Mouse (Mus musculus): Measurements from ENCODE around the gene Pgbd5. TPM values are rescaled to one million over a fixed set of nuclear protein-coding genes. Genes with fewer than 3 reads are reported as not detected.
A peak's percentile ranks its signal among the peaks of the same experiment; 100 is the strongest.

The Pgbd5 gene
- polyA plus RNA-seq, 1 experiment: not detected

DNA sequence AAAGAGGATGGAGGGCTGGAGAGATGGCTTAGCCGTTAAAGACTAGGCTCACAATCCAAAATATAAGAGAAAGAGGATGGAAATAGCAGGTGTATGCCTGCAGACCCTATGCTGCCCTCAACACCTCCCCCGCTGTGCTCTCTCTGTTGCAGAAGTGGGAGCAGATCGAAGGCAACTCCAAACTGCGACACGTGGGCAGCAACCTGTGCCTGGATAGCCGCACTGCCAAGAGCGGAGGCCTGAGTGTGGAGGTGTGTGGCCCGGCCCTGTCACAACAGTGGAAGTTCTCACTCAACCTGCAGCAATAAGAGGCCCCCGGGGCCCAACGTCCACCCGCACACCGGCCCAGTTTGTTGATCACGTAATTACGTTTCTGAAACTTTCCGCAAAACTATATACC, 96.3 kb downstream of the Pgbd5 start:
- no peaks in the 10 kb centered on the region for H3K79me2 ChIP-seq (ENCODE audit: control insufficient read depth, insufficient read depth)
- H3ac ChIP-seq (ENCODE audit: control insufficient read depth, insufficient read length, low read depth): no peak overlapping the region
- H3K4me3 ChIP-seq (ENCODE audit: insufficient read depth, poor library complexity, severe bottlenecking): no peak overlapping the region
- TF ChIP-seq USF1 (IDR thresholded peaks at IDR 0.05; ENCODE audit: low read depth) (no peak), MAX (IDR thresholded peaks at IDR 0.05) (no peak), MYOD1 (IDR thresholded peaks at IDR 0.05; ENCODE audit: control insufficient read depth, insufficient read length, low read depth) (no peak), CEBPB (IDR thresholded peaks at IDR 0.05; ENCODE audit: low read depth) (no peak), FOSL1 (IDR thresholded peaks at IDR 0.05; ENCODE audit: insufficient read depth, low read length, poor library complexity, severe bottlenecking) (no peak), CTCF (IDR thresholded peaks at IDR 0.05; ENCODE audit: control insufficient read depth, insufficient read depth, insufficient read length) (no peak), MYOG (IDR thresholded peaks at IDR 0.05; ENCODE audit: control insufficient read depth, extremely low read depth, insufficient read length) (no peak)
- peaks cover 40% of the 10 kb centered on the region for H3K36me3 ChIP-seq (ENCODE audit: control insufficient read depth, insufficient read depth)
- no peaks in the 10 kb centered on the region for H3K27me3 ChIP-seq (ENCODE audit: control insufficient read depth, insufficient read depth, insufficient read length)
- H3K79me3 ChIP-seq (ENCODE audit: low read depth): no peaks in the 10 kb centered on the region

DNA sequence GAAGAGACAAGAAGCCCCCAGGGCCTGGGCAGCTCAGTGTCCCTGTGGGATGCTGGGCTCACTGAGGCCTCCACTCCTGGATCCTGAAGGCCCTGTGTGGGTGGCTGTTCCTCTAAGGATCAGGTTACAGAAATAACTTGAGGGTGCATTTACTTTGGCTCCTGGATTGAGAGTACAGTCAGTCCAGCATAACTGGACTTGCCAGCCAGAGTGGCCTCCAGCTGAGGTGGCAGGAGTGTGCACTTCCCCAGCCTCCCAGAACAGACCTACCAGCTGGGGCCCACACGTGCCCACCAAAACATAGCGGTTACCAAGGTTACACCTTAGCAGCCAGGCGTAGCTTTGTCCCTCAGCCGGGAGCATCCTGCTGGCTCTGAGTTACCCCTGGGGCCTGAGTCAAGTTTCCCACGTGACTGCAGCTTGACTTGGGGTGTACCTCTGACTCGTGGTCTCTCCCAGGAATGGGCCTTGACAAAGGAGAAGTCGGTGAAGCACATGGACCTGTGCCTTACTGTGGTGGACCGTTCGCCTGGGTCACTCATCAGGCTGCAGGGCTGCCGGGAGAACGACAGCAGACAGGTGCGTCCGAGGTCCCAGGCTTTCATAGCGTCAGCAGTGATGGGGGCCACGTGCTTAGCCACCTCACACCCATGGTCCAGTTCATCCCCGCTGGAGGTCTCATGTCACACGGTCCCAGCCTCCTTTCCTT, 98.9 kb downstream of the Pgbd5 start:
- no peaks in the 10 kb centered on the region for H3K79me3 ChIP-seq (ENCODE audit: low read depth)
- no peaks in the 10 kb centered on the region for H3K79me2 ChIP-seq (ENCODE audit: control insufficient read depth, insufficient read depth)
- H3K27me3 ChIP-seq (ENCODE audit: control insufficient read depth, insufficient read depth, insufficient read length): no peaks in the 10 kb centered on the region
- TF ChIP-seq MYOD1 (IDR thresholded peaks at IDR 0.05; ENCODE audit: control insufficient read depth, insufficient read length, low read depth) (peak; percentile 94), USF1 (IDR thresholded peaks at IDR 0.05; ENCODE audit: low read depth) (peak; percentile 89), CTCF (IDR thresholded peaks at IDR 0.05; ENCODE audit: control insufficient read depth, insufficient read depth, insufficient read length) (no peak), MAX (IDR thresholded peaks at IDR 0.05) (peak; percentile 93)
- H3K36me3 ChIP-seq (ENCODE audit: control insufficient read depth, insufficient read depth): peaks cover 56% of the 10 kb centered on the region
- H3K4me3 ChIP-seq (ENCODE audit: insufficient read depth, poor library complexity, severe bottlenecking): no peak overlapping the region
- no peak overlapping the region for H3ac ChIP-seq (ENCODE audit: control insufficient read depth, insufficient read length, low read depth)

- Histone ChIP-seq H3ac (ENCODE audit: control insufficient read depth, insufficient read length, low read depth) (no peak overlapping the region), H3K36me3 (ENCODE audit: control insufficient read depth, insufficient read depth) (peaks cover 56% of the 10 kb centered on the region), H3K79me3 (ENCODE audit: low read depth) (no peaks in the 10 kb centered on the region), H3K79me2 (ENCODE audit: control insufficient read depth, insufficient read depth) (no peaks in the 10 kb centered on the region), H3K4me3 (ENCODE audit: insufficient read depth, poor library complexity, severe bottlenecking) (no peak overlapping the region), H3K27me3 (ENCODE audit: control insufficient read depth, insufficient read depth, insufficient read length) (no peaks in the 10 kb centered on the region)
- TF ChIP-seq MYOD1 (IDR thresholded peaks at IDR 0.05; ENCODE audit: control insufficient read depth, insufficient read length, low read depth) (peak; percentile 0), USF1 (IDR thresholded peaks at IDR 0.05; ENCODE audit: low read depth) (no peak), CTCF (IDR thresholded peaks at IDR 0.05; ENCODE audit: control insufficient read depth, insufficient read depth, insufficient read length) (no peak)
Measured at GRCm38 (mm10) chr8:124339742-124340141, 99.7 kb downstream of the Pgbd5 start.

GRCm38 (mm10) chr8:124336302-124336701, 103.2 kb downstream of the Pgbd5 start:
- TF ChIP-seq CEBPB (IDR thresholded peaks at IDR 0.05; ENCODE audit: low read depth): no peak
- peak; percentile 74 for TF ChIP-seq MYOD1 (IDR thresholded peaks at IDR 0.05; ENCODE audit: control insufficient read depth, insufficient read length, low read depth)
- no peak overlapping the region for H3K4me3 ChIP-seq (ENCODE audit: insufficient read depth, poor library complexity, severe bottlenecking)
- H3K27me3 ChIP-seq (ENCODE audit: control insufficient read depth, insufficient read depth, insufficient read length): no peaks in the 10 kb centered on the region
- H3K36me3 ChIP-seq (ENCODE audit: control insufficient read depth, insufficient read depth): peaks cover 52% of the 10 kb centered on the region
- H3K79me2 ChIP-seq (ENCODE audit: control insufficient read depth, insufficient read depth): no peaks in the 10 kb centered on the region
- no peaks in the 10 kb centered on the region for H3K79me3 ChIP-seq (ENCODE audit: low read depth)
- no peak overlapping the region for H3ac ChIP-seq (ENCODE audit: control insufficient read depth, insufficient read length, low read depth)

DNA sequence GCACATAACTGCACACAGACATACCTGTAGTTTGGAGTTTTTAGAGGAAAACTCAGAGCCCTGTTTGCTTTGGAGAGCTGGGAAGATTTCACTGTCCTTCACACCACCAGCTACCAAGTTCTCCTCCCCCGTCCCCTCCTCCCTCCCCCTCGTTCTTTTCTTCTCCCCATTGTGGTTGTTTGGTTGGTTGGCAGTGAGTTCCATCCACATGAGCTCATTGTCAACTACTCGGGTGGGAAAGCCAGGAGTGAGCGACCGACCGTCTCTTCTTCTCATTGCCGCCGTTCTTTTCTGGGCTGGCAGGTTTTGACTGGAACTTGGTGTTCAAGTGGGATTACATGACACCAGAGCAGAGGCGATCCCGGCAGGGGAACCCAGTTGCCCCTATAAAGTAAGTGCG, 107.8 kb downstream of the Pgbd5 start:
- no peak for TF ChIP-seq MYOG (IDR thresholded peaks at IDR 0.05; ENCODE audit: control insufficient read depth, extremely low read depth, insufficient read length)
- TF ChIP-seq MAX (IDR thresholded peaks at IDR 0.05): no peak
- no peak for TF ChIP-seq CEBPB (IDR thresholded peaks at IDR 0.05; ENCODE audit: low read depth)
- TF ChIP-seq USF1 (IDR thresholded peaks at IDR 0.05; ENCODE audit: low read depth): no peak
- no peak for TF ChIP-seq CTCF (IDR thresholded peaks at IDR 0.05; ENCODE audit: control insufficient read depth, insufficient read depth, insufficient read length)
- TF ChIP-seq FOSL1 (IDR thresholded peaks at IDR 0.05; ENCODE audit: insufficient read depth, low read length, poor library complexity, severe bottlenecking): no peak
- no peak for TF ChIP-seq MYOD1 (IDR thresholded peaks at IDR 0.05; ENCODE audit: control insufficient read depth, insufficient read length, low read depth)
- no peaks in the 10 kb centered on the region for H3K27me3 ChIP-seq (ENCODE audit: control insufficient read depth, insufficient read depth, insufficient read length)
- H3K79me2 ChIP-seq (ENCODE audit: control insufficient read depth, insufficient read depth): no peaks in the 10 kb centered on the region
- no peak overlapping the region for H3K4me3 ChIP-seq (ENCODE audit: insufficient read depth, poor library complexity, severe bottlenecking)
- H3ac ChIP-seq (ENCODE audit: control insufficient read depth, insufficient read length, low read depth): peak overlapping the region; percentile 19
- peaks cover 59% of the 10 kb centered on the region for H3K36me3 ChIP-seq (ENCODE audit: control insufficient read depth, insufficient read depth)
- no peaks in the 10 kb centered on the region for H3K79me3 ChIP-seq (ENCODE audit: low read depth)

- Histone ChIP-seq H3K36me3 (ENCODE audit: control insufficient read depth, insufficient read depth) (peaks cover 59% of the 10 kb centered on the region), H3ac (ENCODE audit: control insufficient read depth, insufficient read length, low read depth) (no peak overlapping the region), H3K4me3 (ENCODE audit: insufficient read depth, poor library complexity, severe bottlenecking) (no peak overlapping the region), H3K79me3 (ENCODE audit: low read depth) (no peaks in the 10 kb centered on the region), H3K79me2 (ENCODE audit: control insufficient read depth, insufficient read depth) (no peaks in the 10 kb centered on the region), H3K27me3 (ENCODE audit: control insufficient read depth, insufficient read depth, insufficient read length) (no peaks in the 10 kb centered on the region)
- TF ChIP-seq FOSL1 (IDR thresholded peaks at IDR 0.05; ENCODE audit: insufficient read depth, low read length, poor library complexity, severe bottlenecking) (peak; percentile 94), MAX (IDR thresholded peaks at IDR 0.05) (peak; percentile 22), MYOG (IDR thresholded peaks at IDR 0.05; ENCODE audit: control insufficient read depth, extremely low read depth, insufficient read length) (no peak)
Measured at GRCm38 (mm10) chr8:124331094-124331493, 108.4 kb downstream of the Pgbd5 start.
